Mouse (Mus musculus) ES-Bruce4 (cell line): Measurements from ENCODE around the gene Rbms1.

Experiments
- CTCF ChIP-seq: IDR thresholded peaks from one replicate; pipeline ENCODE4 v1.8.1; 2011; ENCODE audit warnings: low read depth, low read length
- POLR2A ChIP-seq: IDR thresholded peaks from one replicate; pipeline ENCODE4 v1.8.1; 2011; ENCODE audit warnings: low read length; ENCODE audit not compliant: insufficient read depth

DNA sequence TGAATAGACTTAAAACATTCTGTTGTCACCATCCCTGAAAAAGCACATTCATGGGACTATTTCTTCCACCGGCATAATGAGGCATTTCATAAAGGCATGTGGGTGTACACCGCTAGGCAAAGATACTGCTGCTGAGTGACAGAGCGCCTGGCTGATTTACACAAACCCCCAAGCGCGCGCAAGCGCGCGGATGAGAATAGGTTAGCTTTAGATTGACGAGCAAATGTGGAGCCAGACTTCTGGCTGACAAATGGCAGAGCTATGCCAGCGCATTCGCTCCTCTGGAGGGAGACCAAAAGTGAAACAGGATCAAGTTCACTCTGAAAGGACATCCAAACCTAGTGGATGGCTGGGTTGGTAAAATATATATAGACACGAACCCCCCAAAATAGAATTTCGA, 240.5 kb downstream of the Rbms1 start, which contains the start of gene Itgb6:
- TF ChIP-seq CTCF (no peak), POLR2A (no peak)
